Mouse (Mus musculus) E14TG2a.4 (cell line): ENCODE measurements around the gene Srl.

Experiments
- CTCF ChIP-seq: conservative IDR thresholded peaks from 2 replicates; pipeline ENCODE4 v1.5.1; 2014; ENCODE audit warnings: low read length
- POU5F1 ChIP-seq: IDR thresholded peaks from 2 replicates; pipeline ENCODE4 v1.6.1; 2014; ENCODE audit warnings: low read length, borderline replicate concordance

- TF ChIP-seq CTCF (no peak), POU5F1 (no peak)
Observed at GRCm38 (mm10) chr16:4539521-4539920, 2.1 kb downstream of the Srl start.
